Mouse (Mus musculus) heart, adult 18-20 months (tissue): ENCODE results near the gene Gm8909. TPM values are rescaled to one million over a fixed set of nuclear protein-coding genes. Genes with fewer than 3 reads are reported as not detected.
"Not testable (repeated sequence)": the region's sequence is repeated elsewhere in the genome, so short reads cannot be mapped to it uniquely, and the experiment has no call there.

Experiments
- DNase-seq, 2 experiments: peaks; one replicate each; pipeline ENCODE4 v3.0.0; 2021 to 2022; ENCODE audit warnings: mixed read lengths in 1 of 2
- total RNA-seq, 2 experiments: library from RNA; stranded (reverse); gene quantifications; 2 replicates each; pipeline ENCODE4 v1.2.3; 2021

The Gm8909 gene
- total RNA-seq, 2 experiments from 2014 or later, result not detected

- no peak for DNase-seq
These were observed 6.9 kb downstream of the Gm8909 start for GRCm38 (mm10) chr17:36161129-36162051.

- DNase-seq, result not testable (repeated sequence)
These were observed 10.1 kb downstream of the Gm8909 start for GRCm38 (mm10) chr17:36158264-36158663.

GRCm38 (mm10) chr17:36157782-36158181 lies 10.6 kb downstream of the Gm8909 start:
- DNase-seq, result not testable (repeated sequence)

- no peak for DNase-seq
These were observed 13.8 kb downstream of the Gm8909 start for GRCm38 (mm10) chr17:36154271-36155149.

GRCm38 (mm10) chr17:36151200-36151599 lies 17.1 kb downstream of the Gm8909 start:
- not testable (repeated sequence) for DNase-seq

- DNase-seq, result not testable (repeated sequence)
These were observed 19.9 kb downstream of the Gm8909 start for GRCm38 (mm10) chr17:36148468-36148867.

- DNase-seq, result not testable (repeated sequence)
These were observed 21.4 kb downstream of the Gm8909 start for GRCm38 (mm10) chr17:36146937-36147336.

GRCm38 (mm10) chr17:36145861-36146156 lies 22.5 kb downstream of the Gm8909 start:
- DNase-seq, result not testable (repeated sequence)

- peak; percentile 37 to 38 for DNase-seq
These were observed 23.1 kb downstream of the Gm8909 start for GRCm38 (mm10) chr17:36145111-36145860.

- DNase-seq, result not testable (repeated sequence)
These were observed 32.0 kb downstream of the Gm8909 start for GRCm38 (mm10) chr17:36136299-36136848.

- DNase-seq, result not testable (repeated sequence)
These were observed 32.7 kb downstream of the Gm8909 start for GRCm38 (mm10) chr17:36135421-36136231.

- DNase-seq, result no peak
These were observed 36.6 kb downstream of the Gm8909 start for GRCm38 (mm10) chr17:36131516-36132265.

- peak in 1 of 2 experiments; percentile 61 for DNase-seq
These were observed 39.1 kb downstream of the Gm8909 start, which contains the start of gene Gm7030 for GRCm38 (mm10) chr17:36128968-36129817. Gene Gm7030, minus strand, starts transcription at chr17:36129425.

GRCm38 (mm10) chr17:36128525-36128924 lies 39.8 kb downstream of the Gm8909 start:
- not testable (repeated sequence) for DNase-seq

GRCm38 (mm10) chr17:36124111-36124510 lies 44.2 kb downstream of the Gm8909 start:
- DNase-seq, result not testable (repeated sequence)

GRCm38 (mm10) chr17:36121352-36122020 lies 46.9 kb downstream of the Gm8909 start, which contains the start of gene Gm19684:
Gene Gm19684, plus strand, starts transcription at chr17:36121678.
- peak; percentile 79 to 93 for DNase-seq

- DNase-seq, result not testable (repeated sequence)
These were observed 47.5 kb downstream of the Gm8909 start for GRCm38 (mm10) chr17:36120839-36121238.

GRCm38 (mm10) chr17:36116545-36116944 lies 51.8 kb downstream of the Gm8909 start:
- not testable (repeated sequence) for DNase-seq
